Mouse (Mus musculus) erythroblast, embryonic 14.5 days (primary cell): ENCODE results near the gene Tdo2.

Experiments used
- GATA1 ChIP-seq: IDR thresholded peaks from 2 replicates; pipeline ENCODE4 v1.6.1; 2012; ENCODE audit warnings: low read length, inconsistent platforms, mixed read lengths
- TAL1 ChIP-seq: IDR thresholded peaks from 3 replicates; pipeline ENCODE4 v1.6.1; 2012; ENCODE audit warnings: low read length, inconsistent platforms, mixed read lengths

DNA sequence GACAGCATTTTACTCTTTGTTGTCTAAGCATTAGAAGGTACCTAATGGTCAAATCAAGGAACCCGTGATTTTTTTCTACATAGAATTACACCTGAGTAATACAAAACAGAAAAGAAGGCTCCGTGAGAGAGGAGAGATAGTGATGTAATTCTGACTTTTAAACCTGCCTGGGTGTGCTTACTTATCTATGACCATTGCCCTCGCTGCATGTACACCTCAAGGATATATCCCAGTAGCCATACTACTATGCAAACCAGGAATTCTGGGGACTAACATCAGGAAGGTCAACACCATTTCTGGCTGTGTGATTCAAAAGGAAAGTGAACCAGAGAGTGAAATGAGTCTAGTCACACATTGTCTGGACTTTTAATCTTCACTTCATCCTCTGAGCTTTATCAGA lies 33.7 kb downstream of the Tdo2 start:
- TF ChIP-seq TAL1 (no peak), GATA1 (no peak)
